Mouse (Mus musculus) CD4-positive naive resting alpha-beta T cell, adult 76 days (primary cell): ENCODE data around the gene Nelfa. TPM values are rescaled to one million over a fixed set of nuclear protein-coding genes. Genes with fewer than 3 reads are reported as not detected.

Source experiments
- total RNA-seq: library from RNA; stranded (reverse); gene quantifications from one replicate; pipeline ENCODE4 v1.2.4, GENCODE M21; 2023

Nelfa gene
- 31.1 TPM for total RNA-seq

GRCm38 (mm10) chr5:33936120-33936707, at the start of gene Nelfa:
TSS of gene Nelfa (minus strand) at chr5:33936413.

GRCm38 (mm10) chr5:33983309-33984121, 47.3 kb upstream of the Nelfa start, which contains the start of gene Gm1673:
TSS of gene Gm1673 (plus strand) at chr5:33983433.

Other genes with a start within 250 kb of the Nelfa start
- gene Fgfr3, start 214.7 kb downstream of the Nelfa start, total RNA-seq = 0.53 TPM
- gene Letm1, start 153.6 kb downstream of the Nelfa start, total RNA-seq = 83.7 TPM
- gene Nsd2, start 115.7 kb downstream of the Nelfa start, total RNA-seq = 15.4 TPM
- gene Gm1673, start 47.0 kb upstream of the Nelfa start, total RNA-seq = not detected
- gene Nat8l, start 59.6 kb upstream of the Nelfa start, total RNA-seq = 0.15 TPM
- 1.3 TPM for gene Poln, start 233.0 kb upstream of the Nelfa start, total RNA-seq
- gene Haus3, start 233.1 kb upstream of the Nelfa start, total RNA-seq = 48.4 TPM